Mouse (Mus musculus): ENCODE data around the gene Dmc1.
A peak's percentile ranks its signal among the peaks of the same experiment; 100 is the strongest.

The Dmc1 gene

GRCm38 (mm10) chr15:79604990-79605665, at the start of gene Dmc1:
Dmc1 (minus strand) TSS chr15:79605109.
- peak; percentile 17 for DNase-seq (ENCODE audit: low spot score)

- DNase-seq (ENCODE audit: low spot score), result no peak
Measured at GRCm38 (mm10) chr15:79651481-79651880, 46.6 kb upstream of the Dmc1 start.

- DNase-seq (ENCODE audit: low spot score), result no peak
Measured at GRCm38 (mm10) chr15:79650569-79650968, 45.7 kb upstream of the Dmc1 start.

GRCm38 (mm10) chr15:79648130-79648529, 43.2 kb upstream of the Dmc1 start:
- DNase-seq (ENCODE audit: low spot score), result no peak

GRCm38 (mm10) chr15:79645483-79645882, 40.6 kb upstream of the Dmc1 start:
- no peak for DNase-seq (ENCODE audit: low spot score)

- DNase-seq (ENCODE audit: low spot score), result no peak
Measured at GRCm38 (mm10) chr15:79641135-79641817, 36.4 kb upstream of the Dmc1 start.

GRCm38 (mm10) chr15:79630471-79630870, 25.6 kb upstream of the Dmc1 start:
- no peak for DNase-seq (ENCODE audit: low spot score)

GRCm38 (mm10) chr15:79619770-79620414, 15.0 kb upstream of the Dmc1 start:
- no peak for DNase-seq (ENCODE audit: low spot score)

- DNase-seq (ENCODE audit: low spot score), result no peak
Measured at GRCm38 (mm10) chr15:79618456-79618855, 13.5 kb upstream of the Dmc1 start.

- no peak for DNase-seq (ENCODE audit: low spot score)
Measured at GRCm38 (mm10) chr15:79617135-79617534, 12.2 kb upstream of the Dmc1 start.

- no peak for DNase-seq (ENCODE audit: low spot score)
Measured at GRCm38 (mm10) chr15:79616729-79617128, 11.8 kb upstream of the Dmc1 start.

GRCm38 (mm10) chr15:79615501-79615900, 10.6 kb upstream of the Dmc1 start:
- no peak for DNase-seq (ENCODE audit: low spot score)

- DNase-seq (ENCODE audit: low spot score), result no peak
Measured at GRCm38 (mm10) chr15:79609226-79609625, 4.3 kb upstream of the Dmc1 start.

GRCm38 (mm10) chr15:79608214-79608613, 3.3 kb upstream of the Dmc1 start:
- DNase-seq (ENCODE audit: low spot score), result no peak

- no peak for DNase-seq (ENCODE audit: low spot score)
Measured at GRCm38 (mm10) chr15:79607757-79608156, 2.8 kb upstream of the Dmc1 start.

GRCm38 (mm10) chr15:79606161-79606560, 1.3 kb upstream of the Dmc1 start:
- DNase-seq (ENCODE audit: low spot score), result no peak

- no peak for DNase-seq (ENCODE audit: low spot score)
Measured at GRCm38 (mm10) chr15:79600176-79600575, 4.7 kb downstream of the Dmc1 start.

GRCm38 (mm10) chr15:79598715-79599114, 6.2 kb downstream of the Dmc1 start:
- no peak for DNase-seq (ENCODE audit: low spot score)

GRCm38 (mm10) chr15:79581581-79581980, 23.3 kb downstream of the Dmc1 start:
- no peak for DNase-seq (ENCODE audit: low spot score)

- no peak for DNase-seq (ENCODE audit: low spot score)
Measured at GRCm38 (mm10) chr15:79577671-79578426, 27.1 kb downstream of the Dmc1 start.

- no peak for DNase-seq (ENCODE audit: low spot score)
Measured at GRCm38 (mm10) chr15:79576947-79577346, 28.0 kb downstream of the Dmc1 start.

GRCm38 (mm10) chr15:79575543-79576222, 29.2 kb downstream of the Dmc1 start:
- DNase-seq (ENCODE audit: low spot score), result no peak
